Mouse (Mus musculus) midbrain, embryonic 15.5 days (tissue): ENCODE results near the gene Tbx20. TPM values are rescaled to one million over a fixed set of nuclear protein-coding genes. Genes with fewer than 3 reads are reported as not detected.

Experiments
- ATAC-seq: fragments of 200-750 bp; cut with Nextera tagmentation; replicated peaks from 2 replicates; pipeline ENCODE4 v1.8.0; 2017; ENCODE audit warnings: moderate TSS enrichment
- H3K27ac ChIP-seq: fragments of 300-500 bp; sonication (generic); 2 replicates; pipeline ENCODE4 v1.5.1; 2015; ENCODE audit warnings: mild to moderate bottlenecking, inconsistent platforms
- H3K27me3 ChIP-seq: fragments of 300-500 bp; sonication (generic); replicated peaks from 2 replicates; pipeline ENCODE4 v1.6.1; 2015; ENCODE audit warnings: inconsistent platforms
- H3K36me3 ChIP-seq: fragments of 300-500 bp; sonication (generic); replicated peaks from 2 replicates; pipeline ENCODE4 v1.6.1; 2015; ENCODE audit warnings: inconsistent platforms
- H3K4me1 ChIP-seq: fragments of 300-500 bp; sonication (generic); 2 replicates; pipeline ENCODE4 v1.6.1; 2015; ENCODE audit warnings: inconsistent platforms
- H3K4me2 ChIP-seq: fragments of 300-500 bp; sonication (generic); 2 replicates; pipeline ENCODE4 v1.6.1; 2015; ENCODE audit warnings: inconsistent platforms, mild to moderate bottlenecking, moderate library complexity
- H3K4me3 ChIP-seq: fragments of 300-500 bp; sonication (generic); 2 replicates; pipeline ENCODE4 v1.5.1; 2015; ENCODE audit warnings: mild to moderate bottlenecking, inconsistent platforms
- H3K9ac ChIP-seq: fragments of 300-500 bp; sonication (generic); 2 replicates; pipeline ENCODE4 v1.6.1; 2015; ENCODE audit warnings: mild to moderate bottlenecking, inconsistent platforms
- H3K9me3 ChIP-seq: fragments of 300-500 bp; sonication (generic); 2 replicates; pipeline ENCODE4 v1.6.1; 2016; ENCODE audit warnings: inconsistent platforms
- WGBS: fragments of 180-500 bp; shearing (Covaris S2); methylation state at CpG from one replicate; pipeline ENCODE4 v1.1.7; 2015; ENCODE audit warnings: mixed read lengths; 5-methylcytosine and 5-hydroxymethylcytosine counted together
- polyA plus RNA-seq: library from polyadenylated mRNA; unstranded; fragments of >200 nt; fragmentation: Nextera tagmentation; extraction: Ambion mirVana; gene quantifications from 2 replicates; pipeline ENCODE4 v1.2.1, GENCODE M21; 2015

The Tbx20 gene
- polyA plus RNA-seq, 1 experiment from 2014 or later = 0.04 TPM

GRCm38 (mm10) chr9:24776487-24776886 lies 2.4 kb upstream of the Tbx20 start:
- H3K27ac ChIP-seq = no peak overlapping the region
- H3K9ac ChIP-seq = no peak overlapping the region
- H3K36me3 ChIP-seq = no peaks in the 10 kb centered on the region
- H3K4me2 ChIP-seq = no peak overlapping the region
- H3K27me3 ChIP-seq = peaks cover 90% of the 10 kb centered on the region
- H3K9me3 ChIP-seq = no peaks in the 10 kb centered on the region
- no peak overlapping the region for H3K4me3 ChIP-seq
- ATAC-seq = no peak
- peaks cover 26% of the 10 kb centered on the region for H3K4me1 ChIP-seq
- WGBS = under 1% methylated on average over 9 of the region's 9 CpGs

DNA sequence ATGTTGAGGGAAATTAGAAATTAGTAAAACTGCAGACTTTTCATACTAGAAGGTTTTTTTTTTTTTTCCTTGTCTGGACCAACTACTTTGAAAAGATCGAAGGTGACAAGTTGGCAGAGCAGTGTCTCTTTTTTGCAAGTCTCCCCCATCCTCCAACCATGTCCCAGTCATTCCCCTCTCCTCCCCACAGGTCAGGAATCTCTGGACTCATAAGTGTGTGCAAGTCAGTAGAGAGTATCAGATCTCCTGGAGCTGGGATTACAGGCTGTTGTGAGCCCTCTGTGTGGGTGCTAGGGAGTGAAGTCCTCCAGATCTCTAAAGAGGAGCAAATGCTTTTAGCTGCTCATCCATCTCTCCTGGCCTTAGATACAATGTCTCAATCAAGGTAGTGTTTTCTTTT lies 1.5 kb upstream of the Tbx20 start:
- WGBS = 17% methylated on average over 1 of the region's 1 CpGs
- peaks cover 90% of the 10 kb centered on the region for H3K27me3 ChIP-seq
- H3K9ac ChIP-seq = no peak overlapping the region
- no peaks in the 10 kb centered on the region for H3K9me3 ChIP-seq
- H3K4me3 ChIP-seq = no peak overlapping the region
- H3K4me1 ChIP-seq = peaks cover 19% of the 10 kb centered on the region
- ATAC-seq = no peak
- no peak overlapping the region for H3K4me2 ChIP-seq
- H3K36me3 ChIP-seq = no peaks in the 10 kb centered on the region
- no peak overlapping the region for H3K27ac ChIP-seq

DNA sequence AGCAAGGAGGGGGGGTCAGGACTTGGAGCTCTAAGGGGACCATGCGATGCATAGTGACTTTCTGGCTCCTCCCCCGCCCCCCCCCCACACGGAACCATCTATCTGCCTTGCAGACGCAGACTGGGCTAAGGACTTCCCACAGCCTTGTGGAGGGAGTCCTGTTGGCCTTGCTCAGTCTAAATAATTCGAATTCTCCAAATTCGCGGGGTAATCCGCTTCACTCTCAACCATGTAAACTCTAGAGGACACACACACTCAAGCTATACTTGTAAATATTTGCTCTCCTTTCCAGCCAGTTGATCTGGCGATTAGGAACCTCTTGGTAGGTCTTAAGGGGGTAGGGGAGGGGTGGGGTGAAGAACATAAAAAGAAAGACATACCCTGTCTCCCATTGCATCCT lies 898 bp upstream of the Tbx20 start:
- WGBS = 1% methylated on average over 9 of the region's 9 CpGs
- Histone ChIP-seq H3K9me3 (no peaks in the 10 kb centered on the region), H3K27me3 (peaks cover 92% of the 10 kb centered on the region), H3K4me3 (no peak overlapping the region), H3K27ac (no peak overlapping the region), H3K9ac (no peak overlapping the region), H3K4me2 (no peak overlapping the region), H3K4me1 (peaks cover 21% of the 10 kb centered on the region), H3K36me3 (no peaks in the 10 kb centered on the region)
- no peak for ATAC-seq

DNA sequence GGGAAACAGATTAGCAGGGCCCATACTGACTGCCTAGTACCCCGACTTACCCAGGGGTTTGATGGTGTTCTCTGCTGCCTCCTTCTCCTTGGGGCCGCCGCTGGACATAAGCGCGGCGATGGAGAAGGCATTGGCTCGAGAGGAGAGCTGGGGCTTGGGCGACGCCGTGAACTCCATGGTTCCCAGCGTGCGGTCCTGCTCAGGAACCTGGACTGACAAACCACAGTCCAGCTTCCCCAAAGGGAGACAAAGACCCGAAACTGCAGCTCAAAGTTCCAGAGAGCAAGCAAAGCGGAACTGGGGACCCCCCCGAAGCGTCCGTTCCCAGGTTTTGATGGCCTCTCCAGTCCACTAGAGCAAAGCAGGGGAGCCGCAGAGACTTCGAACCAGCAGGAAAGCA lies 434 bp downstream of the Tbx20 start:
- peak overlapping the region; percentile 35 for H3K4me2 ChIP-seq

DNA sequence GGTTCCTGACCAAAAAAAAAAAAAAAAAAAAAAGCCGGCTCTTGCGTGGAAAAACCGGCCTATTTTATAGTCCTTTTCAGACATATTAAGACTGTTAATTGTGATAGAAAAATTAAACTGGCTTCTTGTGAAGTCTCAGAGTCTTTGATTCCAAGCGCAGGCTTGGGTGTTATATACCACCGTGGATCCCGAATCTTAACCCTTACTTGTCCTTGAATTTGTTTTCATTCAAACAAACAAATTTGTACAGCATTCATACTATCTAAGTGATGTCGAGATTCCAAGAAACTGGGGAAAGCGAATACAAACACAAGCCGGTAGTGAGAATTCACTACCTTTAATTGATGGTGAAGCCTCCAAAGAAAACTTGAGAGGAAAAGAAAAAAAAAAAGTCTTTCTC lies 932 bp downstream of the Tbx20 start:
- peaks cover 83% of the 10 kb centered on the region for H3K27me3 ChIP-seq
- H3K9ac ChIP-seq = no peak overlapping the region
- H3K4me3 ChIP-seq = no peak overlapping the region
- H3K36me3 ChIP-seq = no peaks in the 10 kb centered on the region
- H3K9me3 ChIP-seq = no peaks in the 10 kb centered on the region
- no peak for ATAC-seq
- no peak overlapping the region for H3K27ac ChIP-seq
- peaks cover 21% of the 10 kb centered on the region for H3K4me1 ChIP-seq
- WGBS = 1% methylated on average over 9 of the region's 9 CpGs
- H3K4me2 ChIP-seq = no peak overlapping the region

More for the DNA sequence above, 434 bp downstream of the Tbx20 start:
- WGBS = under 1% methylated on average over 19 of the region's 19 CpGs
- Histone ChIP-seq H3K9ac (no peak overlapping the region), H3K4me1 (peaks cover 21% of the 10 kb centered on the region), H3K27ac (no peak overlapping the region), H3K9me3 (no peaks in the 10 kb centered on the region), H3K4me3 (peak overlapping the region; percentile 10; the same call in 1 of the 2 replicates), H3K36me3 (no peaks in the 10 kb centered on the region), H3K27me3 (peaks cover 81% of the 10 kb centered on the region)
- ATAC-seq = no peak

- H3K27ac ChIP-seq = no peak overlapping the region
- no peaks in the 10 kb centered on the region for H3K9me3 ChIP-seq
- peaks cover 84% of the 10 kb centered on the region for H3K27me3 ChIP-seq
- H3K36me3 ChIP-seq = no peaks in the 10 kb centered on the region
- H3K4me2 ChIP-seq = no peak overlapping the region
- no peak overlapping the region for H3K4me3 ChIP-seq
- WGBS = 7% methylated on average over 9 of the region's 9 CpGs
- no peak overlapping the region for H3K9ac ChIP-seq
- peaks cover 16% of the 10 kb centered on the region for H3K4me1 ChIP-seq
- ATAC-seq = no peak
These were observed 1.5 kb downstream of the Tbx20 start for GRCm38 (mm10) chr9:24772431-24773120.

- peaks cover 83% of the 10 kb centered on the region for H3K27me3 ChIP-seq
- 11% methylated on average over 4 of the region's 4 CpGs for WGBS
These were observed 2.4 kb downstream of the Tbx20 start for GRCm38 (mm10) chr9:24771713-24772112.

DNA sequence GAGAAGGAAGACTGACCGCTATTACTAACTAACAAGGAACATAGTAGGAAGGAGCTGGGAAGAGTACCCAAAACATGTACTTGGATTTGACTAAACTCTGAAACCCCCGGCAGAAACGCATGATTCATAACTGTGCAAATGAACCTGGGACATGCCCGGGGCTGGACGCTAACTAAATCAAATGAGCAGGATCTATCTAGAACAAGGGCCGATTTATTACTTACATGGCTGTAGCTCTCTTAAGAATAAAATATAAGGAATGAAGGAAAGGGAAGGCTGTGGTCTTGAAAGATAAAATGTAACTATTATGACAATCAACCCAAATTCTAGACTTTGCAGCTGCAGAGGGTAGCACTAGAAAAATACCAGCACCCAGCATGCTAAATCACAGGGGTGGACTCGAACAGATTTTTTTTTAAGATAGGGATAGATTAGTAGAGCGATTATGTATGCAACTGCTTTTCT lies 3.1 kb downstream of the Tbx20 start:
- Histone ChIP-seq H3K9me3 (no peaks in the 10 kb centered on the region), H3K27me3 (peaks cover 81% of the 10 kb centered on the region), H3K27ac (no peak overlapping the region), H3K4me2 (no peak overlapping the region), H3K36me3 (no peaks in the 10 kb centered on the region), H3K4me3 (no peak overlapping the region), H3K4me1 (peaks cover 12% of the 10 kb centered on the region), H3K9ac (no peak overlapping the region)
- WGBS = 7% methylated on average over 8 of the region's 8 CpGs
- ATAC-seq = no peak

More at GRCm38 (mm10) chr9:24771713-24772112, 2.4 kb downstream of the Tbx20 start:
- no peaks in the 10 kb centered on the region for H3K9me3 ChIP-seq
- no peaks in the 10 kb centered on the region for H3K36me3 ChIP-seq
- H3K4me2 ChIP-seq = no peak overlapping the region
- no peak overlapping the region for H3K9ac ChIP-seq
- H3K4me1 ChIP-seq = peaks cover 12% of the 10 kb centered on the region
- H3K4me3 ChIP-seq = no peak overlapping the region
- H3K27ac ChIP-seq = no peak overlapping the region
- no peak for ATAC-seq

GRCm38 (mm10) chr9:24770149-24770940 lies 3.8 kb downstream of the Tbx20 start:
- WGBS = under 1% methylated on average over 41 of the region's 41 CpGs
- Histone ChIP-seq H3K4me2 (peak overlapping the region; percentile 6; the same call in 1 of the 2 replicates), H3K9ac (no peak overlapping the region), H3K27me3 (peaks cover 80% of the 10 kb centered on the region), H3K4me3 (no peak overlapping the region), H3K9me3 (no peaks in the 10 kb centered on the region), H3K27ac (no peak overlapping the region), H3K4me1 (peaks cover 12% of the 10 kb centered on the region), H3K36me3 (no peaks in the 10 kb centered on the region)
- ATAC-seq = peak; percentile 19; the same call in 1 of the 2 replicates

GRCm38 (mm10) chr9:24769611-24770010 lies 4.5 kb downstream of the Tbx20 start:
- no peak overlapping the region for H3K27ac ChIP-seq
- no peaks in the 10 kb centered on the region for H3K36me3 ChIP-seq
- peaks cover 79% of the 10 kb centered on the region for H3K27me3 ChIP-seq
- no peak for ATAC-seq
- peaks cover 12% of the 10 kb centered on the region for H3K4me1 ChIP-seq
- no peaks in the 10 kb centered on the region for H3K9me3 ChIP-seq
- H3K4me3 ChIP-seq = no peak overlapping the region
- H3K9ac ChIP-seq = no peak overlapping the region
- no peak overlapping the region for H3K4me2 ChIP-seq
- WGBS = 3% methylated on average over 9 of the region's 9 CpGs

GRCm38 (mm10) chr9:24767056-24767455 lies 7.0 kb downstream of the Tbx20 start:
- Histone ChIP-seq H3K36me3 (no peaks in the 10 kb centered on the region), H3K9ac (no peak overlapping the region), H3K4me2 (no peak overlapping the region), H3K9me3 (no peaks in the 10 kb centered on the region), H3K4me1 (peaks cover 4% of the 10 kb centered on the region; the same call in 1 of the 2 replicates), H3K27ac (no peak overlapping the region), H3K27me3 (peaks cover 56% of the 10 kb centered on the region), H3K4me3 (no peak overlapping the region)
- no peak for ATAC-seq
- WGBS = 41% methylated on average over 3 of the region's 3 CpGs

DNA sequence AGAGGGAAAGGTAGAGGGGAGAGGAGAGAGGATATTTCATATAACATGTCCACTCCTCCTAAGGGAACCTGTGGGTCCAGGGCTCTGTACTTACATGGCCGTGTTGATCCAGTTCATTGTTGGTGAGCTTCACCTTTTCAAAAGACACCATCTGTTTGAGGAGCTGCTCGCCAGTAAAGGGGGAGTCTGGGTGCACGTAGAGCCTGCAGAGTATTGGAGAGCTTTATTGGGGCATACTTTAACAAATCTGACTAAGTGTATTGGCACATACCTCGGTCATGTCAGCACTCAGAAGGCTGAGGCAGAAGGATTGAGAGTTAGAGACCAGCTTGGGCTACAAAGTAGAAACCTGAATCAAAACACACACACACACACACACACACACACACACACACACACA lies 8.5 kb downstream of the Tbx20 start:
- Histone ChIP-seq H3K36me3 (no peaks in the 10 kb centered on the region), H3K27me3 (peaks cover 42% of the 10 kb centered on the region), H3K27ac (no peak overlapping the region), H3K4me2 (no peak overlapping the region), H3K4me1 (peaks cover 4% of the 10 kb centered on the region; the same call in 1 of the 2 replicates), H3K9ac (no peak overlapping the region), H3K9me3 (no peaks in the 10 kb centered on the region), H3K4me3 (no peak overlapping the region)
- no peak for ATAC-seq
- WGBS = 46% methylated on average over 4 of the region's 4 CpGs
